Mouse (Mus musculus) heart, postnatal 25 days (tissue): ENCODE measurements around the gene Flt3l. TPM values are rescaled to one million over a fixed set of nuclear protein-coding genes. Genes with fewer than 3 reads are reported as not detected.

ENCODE experiments used
- DNase-seq: peaks from one replicate; pipeline ENCODE4 v3.0.0; 2022; ENCODE audit warnings: low spot score
- intact Hi-C: fragments of 180-260 bp; cut with DNase I; formaldehyde crosslinking; loops from one replicate; pipeline ENCODE4 v1.15.1; 2025
- total RNA-seq, 2 experiments: library from RNA; stranded (reverse); gene quantifications; 2 replicates each; pipeline ENCODE4 v1.2.3; 2021

Gene Flt3l
- total RNA-seq, 2 experiments from 2014 or later: 5.3 to 15.0 TPM

DNA sequence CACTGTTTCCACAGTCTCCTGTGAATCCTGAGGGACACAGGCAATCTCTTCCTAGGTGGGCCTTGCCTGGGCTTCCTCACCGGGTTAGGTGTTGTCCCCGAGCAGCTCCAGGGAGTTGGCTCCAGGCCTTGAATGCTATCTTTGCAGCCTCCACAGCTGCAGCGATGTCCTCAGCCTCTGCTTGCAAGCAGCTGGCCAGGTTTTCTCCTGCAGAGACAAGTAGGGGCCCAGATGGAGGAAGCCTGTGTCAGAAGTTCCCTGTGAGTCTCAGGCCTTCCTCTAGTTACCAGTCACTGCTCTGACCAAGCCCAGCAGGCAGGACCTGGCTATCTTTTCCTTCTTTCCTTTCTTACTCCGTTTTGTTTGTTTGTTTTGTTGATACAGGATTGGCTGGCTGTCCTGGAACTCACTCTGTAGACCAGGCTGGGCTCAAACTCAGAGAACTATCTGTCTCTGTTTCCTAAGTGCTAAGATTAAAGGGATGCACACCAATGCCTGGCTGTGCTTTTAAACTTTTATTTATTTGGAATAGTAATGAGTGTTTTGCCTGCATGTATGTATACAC lies 12.4 kb upstream of the Flt3l start:
- intact Hi-C loops: no loop called here
- no peak for DNase-seq

DNA sequence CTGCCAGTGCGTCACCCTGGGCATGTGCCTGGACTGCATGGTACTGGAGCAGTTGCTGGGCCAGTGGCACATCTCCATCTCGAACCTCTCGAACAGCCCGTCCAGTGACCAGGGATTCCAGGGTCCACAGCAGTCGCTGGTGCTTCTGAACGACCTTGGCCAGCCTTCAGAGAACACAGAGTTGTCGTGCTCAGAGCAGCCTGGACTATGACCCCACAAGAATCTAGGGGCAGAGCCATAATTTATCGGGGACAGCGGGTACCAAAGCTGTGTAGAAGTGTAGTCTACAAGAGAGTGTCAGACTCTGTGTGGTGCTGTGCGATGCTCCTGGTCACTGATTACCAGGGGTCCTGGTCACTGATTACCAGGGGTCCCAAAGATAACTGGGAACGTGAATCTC lies 11.7 kb upstream of the Flt3l start:
- no peak for DNase-seq
- intact Hi-C loops: no loop called here

DNA sequence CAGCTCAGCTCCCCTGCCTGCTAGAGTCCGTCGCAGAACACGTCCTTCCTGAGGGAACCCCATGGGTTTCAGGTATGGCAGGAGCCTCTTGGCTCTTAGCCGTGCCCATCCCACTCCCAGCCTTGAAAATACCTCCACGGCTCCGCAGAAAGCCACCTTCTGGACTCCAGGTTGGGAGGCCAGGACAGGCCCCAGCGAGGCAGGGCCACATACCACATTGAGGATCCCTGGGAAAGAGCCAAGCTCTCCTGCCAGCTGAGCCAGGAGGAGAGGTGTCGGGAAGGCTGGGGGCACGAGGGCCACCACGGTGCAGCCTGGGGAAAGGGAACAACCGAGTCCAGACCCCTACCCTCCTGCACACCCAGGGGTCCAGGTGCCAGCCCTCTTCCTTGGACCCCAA lies 11.0 kb upstream of the Flt3l start:
- intact Hi-C loops: no loop called here
- no peak for DNase-seq

DNA sequence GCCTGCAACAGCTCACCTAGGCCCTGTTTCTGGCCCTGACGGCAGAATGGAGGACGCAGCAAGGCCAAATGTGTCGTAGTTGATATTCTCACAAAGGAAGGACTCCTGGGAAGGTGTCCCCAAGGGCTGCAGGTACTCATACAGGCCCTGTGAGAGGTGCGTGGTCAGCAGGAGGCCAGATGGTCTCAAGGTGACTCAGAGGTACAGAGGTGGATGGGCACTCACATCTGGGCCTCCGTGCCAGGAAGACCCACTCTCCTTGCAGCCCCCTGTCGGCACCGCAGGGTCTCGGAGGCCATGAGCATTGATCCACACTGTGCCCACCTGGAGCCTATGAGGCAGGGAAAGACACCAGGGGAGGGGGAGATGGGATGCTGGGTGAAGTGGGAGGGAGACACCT lies 9.2 kb upstream of the Flt3l start:
- no peak for DNase-seq
- intact Hi-C loops: no loop called here

DNA sequence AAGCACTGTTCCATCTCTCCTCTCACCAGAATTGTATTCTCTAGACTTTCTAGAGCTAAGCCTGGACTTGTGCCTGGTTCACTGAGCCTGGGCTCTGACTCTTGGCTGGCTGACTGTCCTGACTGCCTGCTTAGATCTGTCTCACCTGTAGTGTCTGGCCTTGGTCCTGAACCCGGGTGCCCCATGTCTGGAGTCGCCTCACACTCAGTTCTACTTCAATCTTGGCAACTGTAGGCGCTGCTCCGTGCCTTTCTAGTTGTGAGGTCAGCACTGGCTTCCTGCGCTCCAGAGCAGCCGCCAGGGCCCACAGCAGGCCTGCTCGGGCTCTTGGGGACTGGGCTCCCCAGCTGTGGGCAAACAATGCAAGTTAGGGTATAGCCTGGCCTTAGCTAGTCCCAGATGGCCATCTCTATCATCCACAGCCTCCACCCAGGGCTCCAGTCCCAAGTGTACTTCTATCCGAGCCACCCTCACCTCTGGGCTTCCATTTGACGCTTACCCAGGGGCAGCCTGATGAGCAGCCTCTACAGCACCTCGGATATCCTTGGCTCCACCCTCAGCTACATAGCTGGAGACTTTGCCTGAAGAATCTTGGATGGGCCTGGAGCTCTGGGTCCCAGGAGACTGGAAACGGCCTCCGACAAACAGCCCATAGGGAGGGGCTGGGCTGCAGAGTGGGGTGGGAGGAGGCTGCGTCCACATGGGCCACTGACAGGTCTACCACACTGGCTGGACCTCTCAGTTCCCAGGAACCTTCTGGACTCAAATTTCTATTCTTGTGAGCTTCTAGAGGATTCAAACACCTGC lies 8.3 kb upstream of the Flt3l start:
- no peak for DNase-seq
- intact Hi-C loops: no loop called here

DNA sequence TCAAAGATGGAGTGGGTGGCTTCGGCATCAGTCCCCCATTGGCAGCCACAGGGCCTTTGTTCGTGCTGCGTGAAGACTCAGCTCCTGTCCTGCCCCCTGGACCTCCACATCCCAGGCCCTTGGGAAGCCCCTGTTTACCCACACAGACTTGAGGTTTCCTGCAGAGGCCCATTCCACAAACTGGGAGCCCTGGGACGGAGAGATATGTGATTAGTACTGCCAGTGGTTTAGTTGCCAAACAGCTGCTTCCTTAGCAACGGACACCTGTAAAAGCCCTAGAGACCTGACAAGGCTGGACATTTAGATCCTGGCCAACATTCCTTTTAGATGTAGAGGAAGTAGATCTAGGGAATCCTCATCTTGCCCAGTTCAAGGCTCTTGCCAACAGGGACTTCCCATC lies 5.7 kb upstream of the Flt3l start:
- intact Hi-C loops: no loop called here
- DNase-seq: no peak

DNA sequence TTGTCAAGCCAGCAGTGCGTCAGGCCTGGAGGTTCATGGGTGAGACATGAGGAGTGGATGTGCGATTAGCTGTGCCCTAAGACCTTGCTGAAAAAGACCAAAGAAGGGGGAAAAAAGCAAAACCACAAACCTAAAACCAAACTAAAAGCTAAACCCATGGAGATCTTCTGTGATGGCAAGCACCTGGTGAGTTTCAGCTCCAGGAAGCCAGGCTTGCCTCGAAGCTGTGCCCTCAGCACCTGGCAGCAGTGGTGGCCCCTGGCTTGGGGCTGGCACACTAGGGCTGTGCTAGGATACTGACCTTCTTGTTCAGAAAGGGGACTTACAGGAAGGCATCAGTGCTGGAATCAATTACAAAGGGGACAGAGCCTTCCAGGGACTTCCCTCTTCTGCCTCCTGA lies 5.1 kb upstream of the Flt3l start:
- intact Hi-C loops: no loop called here

DNA sequence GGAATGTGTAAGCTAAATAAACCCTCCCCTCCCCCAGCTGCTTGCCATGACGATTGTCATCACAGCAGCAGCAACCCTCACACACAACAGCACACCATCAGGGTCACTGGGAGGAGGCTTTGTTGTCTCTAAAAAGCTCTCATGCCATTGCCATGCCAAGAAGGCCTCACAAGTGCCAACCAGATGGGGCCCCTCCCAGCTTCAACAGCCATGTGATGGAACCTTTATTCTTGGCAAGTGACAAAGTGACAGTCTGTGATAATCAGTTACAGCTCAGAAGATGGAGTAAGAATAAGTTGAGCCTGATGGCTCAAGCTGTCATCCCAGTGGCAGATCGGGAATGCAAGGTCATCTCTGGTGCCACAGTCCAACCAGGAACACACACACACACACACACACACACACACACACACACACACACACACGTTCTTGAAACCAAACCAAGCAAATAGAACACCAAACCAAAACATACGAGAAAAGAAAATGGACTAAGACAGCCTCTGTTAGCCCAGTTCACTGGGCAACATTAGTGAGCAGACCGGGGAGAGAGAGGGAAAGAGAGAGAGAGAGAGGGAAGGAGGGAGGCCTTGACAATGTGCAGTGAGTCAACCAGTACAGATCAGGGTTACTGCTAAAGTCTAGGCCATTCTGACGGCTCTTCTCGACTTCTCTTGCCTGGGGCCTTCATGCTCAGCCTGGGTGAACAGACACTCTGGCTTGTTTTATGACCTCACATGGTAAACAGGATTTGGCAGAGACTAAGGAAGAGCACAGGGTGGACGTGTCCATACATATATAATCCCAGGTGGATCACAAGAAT lies 3.9 kb upstream of the Flt3l start:
- intact Hi-C loops: no loop called here
- no peak for DNase-seq

More for the DNA sequence above, 5.1 kb upstream of the Flt3l start:
- no peak for DNase-seq

DNA sequence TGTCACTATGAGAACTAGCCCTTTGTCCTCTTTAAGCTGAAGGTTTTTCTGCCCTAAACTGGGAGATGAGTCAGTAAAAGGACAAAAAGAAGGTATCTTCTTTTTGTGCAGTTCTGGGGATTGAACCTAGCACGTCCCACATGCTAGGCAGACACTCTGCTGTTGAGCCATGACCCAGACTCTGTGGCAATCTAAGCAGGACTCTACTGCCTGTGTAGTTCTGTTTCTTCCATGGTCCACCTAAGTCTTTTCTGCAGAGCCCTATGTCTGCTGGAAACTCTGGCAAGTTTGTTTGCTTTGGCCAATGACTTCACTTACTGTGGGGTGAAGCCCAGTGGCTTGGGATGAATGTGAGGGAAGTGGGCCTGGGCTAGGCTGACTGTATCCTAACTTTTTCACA lies 2.2 kb upstream of the Flt3l start:
- intact Hi-C loops: no loop called here
- no peak for DNase-seq

DNA sequence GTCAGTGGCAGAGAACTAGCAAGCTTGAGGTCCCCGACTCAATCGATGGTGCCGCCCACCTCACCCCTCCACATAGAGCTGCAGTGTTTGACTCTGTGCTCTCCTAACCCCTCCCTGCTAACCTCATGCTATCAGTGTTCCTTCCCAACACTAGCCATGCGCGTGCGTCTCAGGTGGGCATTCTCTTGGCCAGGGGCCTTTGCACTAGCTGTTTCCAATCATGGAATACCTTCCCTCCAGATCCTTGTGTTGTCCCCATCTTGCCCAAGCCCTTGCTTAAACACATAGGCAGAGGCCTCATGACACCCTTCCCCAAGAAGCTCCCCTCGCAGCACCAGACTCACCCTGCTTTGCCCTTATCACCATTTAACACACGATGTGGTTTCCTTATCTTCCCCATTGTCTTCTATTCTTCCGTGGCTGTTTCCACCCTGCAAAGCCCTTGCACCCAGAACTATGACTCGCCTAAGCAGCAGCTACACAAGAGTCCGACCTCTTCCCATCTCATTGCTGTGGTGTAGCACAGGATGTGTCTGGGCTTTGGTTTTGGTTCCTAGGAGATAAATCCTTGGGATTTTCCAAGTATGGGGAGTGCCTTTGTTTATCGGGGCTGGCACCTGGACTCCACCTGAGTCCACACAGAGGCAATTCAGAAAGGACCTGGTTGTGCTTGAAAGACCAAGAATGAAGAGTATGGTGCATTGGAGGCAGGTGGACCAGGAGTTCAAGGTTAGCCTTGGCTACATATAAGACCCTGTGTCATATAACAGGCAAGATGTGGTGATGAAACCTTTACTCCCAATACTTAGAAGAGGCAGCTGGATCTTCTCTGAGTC lies 1.2 kb upstream of the Flt3l start:
- no peak for DNase-seq
- intact Hi-C loops: no loop called here

DNA sequence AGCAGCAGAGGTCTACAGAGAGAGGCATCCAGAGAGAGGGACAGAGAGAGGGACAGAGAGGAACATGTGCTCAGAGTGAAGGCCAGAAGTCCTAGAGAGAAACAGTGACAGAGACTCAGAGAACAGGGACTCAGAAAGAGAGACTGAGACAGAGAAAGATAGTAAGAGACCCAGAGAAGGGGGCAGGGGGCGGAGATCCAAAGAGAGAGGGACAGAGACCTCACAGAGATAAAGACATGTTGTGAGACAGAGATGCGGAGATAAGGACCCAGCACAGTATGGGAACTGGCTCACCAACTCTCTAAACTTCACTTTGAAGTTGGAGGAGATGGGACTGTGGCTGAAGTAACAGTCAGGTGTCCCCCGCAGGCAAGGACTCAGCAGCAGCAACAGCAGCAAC lies 862 bp downstream of the Flt3l start:
- intact Hi-C loops: no loop called here
- no peak for DNase-seq

DNA sequence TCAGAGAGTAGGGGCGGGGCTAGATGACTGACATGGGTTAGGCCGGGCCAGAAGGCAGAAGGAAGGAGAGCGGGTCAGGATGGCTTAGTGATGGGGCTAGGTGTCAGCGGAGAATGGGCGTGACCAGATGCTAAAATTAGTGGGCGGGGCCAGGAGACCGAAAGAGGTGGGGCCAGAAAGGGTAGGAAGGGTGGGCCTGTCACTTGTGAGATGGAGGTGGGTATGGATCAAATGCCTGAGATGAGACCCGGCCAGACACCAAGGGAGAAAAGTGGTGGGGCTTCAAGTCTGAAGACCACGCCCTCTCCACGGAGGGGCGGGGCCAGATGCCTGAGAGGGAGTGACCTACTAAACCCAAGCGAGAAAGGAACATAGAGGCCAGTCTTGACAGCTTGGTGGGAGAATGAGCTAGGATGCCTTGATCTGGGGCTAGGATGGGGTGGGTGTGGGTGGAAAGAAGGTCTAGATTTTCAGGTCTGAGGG lies 1.6 kb downstream of the Flt3l start:
- no peak for DNase-seq
- intact Hi-C loops: no loop called here

DNA sequence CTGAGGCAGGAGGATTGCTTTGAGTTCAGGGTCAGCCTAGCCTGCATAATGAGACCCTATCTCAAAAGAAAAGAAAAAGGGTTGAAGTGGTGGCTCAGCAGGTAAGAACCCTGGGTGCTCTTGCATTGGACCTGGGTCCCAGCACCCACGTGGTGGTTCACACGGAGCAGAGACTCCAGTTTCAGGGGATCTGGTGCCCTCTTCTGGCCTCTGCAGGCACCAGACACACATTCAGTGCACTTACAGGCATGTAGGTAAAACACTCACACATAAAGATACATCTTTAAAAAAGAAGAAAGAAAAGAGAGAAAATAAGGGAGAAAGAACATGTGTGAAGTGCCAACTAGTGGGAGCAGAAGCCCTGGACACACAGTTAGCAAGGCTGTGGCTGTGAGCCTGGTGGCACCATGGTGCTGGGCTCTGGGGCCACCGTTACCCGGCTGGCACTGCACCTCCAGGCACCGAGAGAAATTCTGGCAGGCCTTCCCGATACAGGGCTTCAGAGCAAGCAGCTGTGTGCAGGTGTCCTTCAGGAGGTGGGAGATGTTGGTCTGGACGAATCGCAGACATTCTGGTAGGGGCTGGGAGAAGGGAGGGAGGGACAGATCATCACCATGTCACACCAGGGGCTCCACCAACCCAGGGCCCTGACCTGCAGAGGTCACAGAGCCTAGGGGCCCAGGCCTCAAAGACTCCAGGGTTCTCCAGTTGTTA lies 2.6 kb downstream of the Flt3l start:
- DNase-seq: no peak
- intact Hi-C loops: no loop called here

DNA sequence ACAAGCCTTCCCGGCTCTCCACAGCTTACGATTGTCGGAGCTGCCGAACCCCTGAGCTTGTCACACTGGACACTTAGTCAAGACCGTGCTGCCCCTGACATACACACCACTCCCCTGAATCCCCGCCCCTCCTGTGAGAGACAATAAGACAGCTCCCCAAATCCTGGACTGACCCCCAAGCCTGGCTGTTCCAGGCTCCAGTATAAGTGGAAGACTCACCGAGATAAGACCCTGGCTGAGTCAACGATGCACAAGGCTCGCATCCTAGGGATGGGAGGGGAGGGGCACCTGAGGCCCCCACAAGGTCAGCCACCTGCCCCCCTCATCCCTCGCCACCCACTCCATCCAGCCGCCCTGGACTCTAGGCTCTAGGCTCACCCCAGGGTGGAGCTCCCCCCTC lies 4.4 kb downstream of the Flt3l start:
- intact Hi-C loops: no loop called here
- no peak for DNase-seq

DNA sequence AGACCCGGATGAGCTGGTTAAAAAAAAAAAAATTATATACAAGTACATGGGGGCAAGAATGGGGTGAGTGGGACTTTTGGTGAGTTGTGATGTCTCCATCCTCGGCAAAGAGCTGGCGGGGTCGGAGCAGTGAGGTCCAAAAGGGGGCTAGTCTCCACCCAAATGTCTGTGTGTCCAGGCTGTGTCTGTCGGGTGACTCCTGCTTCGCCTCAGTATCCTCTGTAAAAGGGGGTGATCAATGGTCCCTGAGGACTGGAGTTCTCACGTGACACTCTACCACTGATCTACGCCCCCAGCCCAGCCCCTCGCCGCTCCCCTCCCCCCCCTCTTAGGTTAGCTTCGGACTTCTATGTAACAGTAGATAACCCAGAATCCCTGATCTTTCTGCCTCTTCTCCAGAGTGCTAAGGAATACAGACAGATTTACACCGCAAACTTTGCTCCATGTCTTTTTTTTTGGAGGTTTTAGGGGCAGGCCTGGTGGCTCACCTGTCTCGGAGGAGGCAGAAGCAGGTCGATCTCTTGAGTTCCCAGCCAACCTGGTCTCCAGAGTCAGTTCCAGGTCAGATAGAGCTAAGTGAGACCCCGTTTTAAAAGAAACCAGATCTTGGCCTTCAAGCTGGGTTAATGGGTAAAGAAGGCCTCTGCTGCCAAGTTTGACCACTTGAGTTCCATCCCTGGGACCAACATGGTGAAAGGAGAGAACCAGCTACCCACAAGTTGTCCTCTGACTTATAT lies 6.3 kb downstream of the Flt3l start:
- intact Hi-C loops: loop anchor here (5.0 kb wide), 1 partner anchor 143 kb away; the partner anchor contains the start of gene Prmt1
- DNase-seq: no peak

DNA sequence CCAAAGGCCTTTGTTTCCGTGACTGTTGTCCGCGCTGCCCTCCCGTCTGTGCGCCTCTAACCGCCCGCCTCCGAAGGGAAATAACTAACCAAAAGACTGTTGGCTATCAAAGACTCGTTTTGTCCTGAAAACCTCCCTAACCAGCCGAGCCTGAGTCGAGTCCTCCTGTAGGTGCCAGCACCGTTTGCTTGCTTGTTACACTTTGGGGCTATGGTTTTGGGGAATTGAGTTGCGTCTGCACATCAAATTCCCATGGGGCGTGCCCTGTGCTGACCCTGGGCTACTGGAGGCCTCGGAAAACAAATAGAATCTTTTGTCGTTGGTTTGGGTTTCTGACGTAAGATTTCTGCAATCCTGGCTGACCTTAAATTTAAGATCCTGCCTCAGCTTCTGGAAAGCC lies 6.9 kb downstream of the Flt3l start:
- no peak for DNase-seq
- intact Hi-C loops: loop anchor here (5.0 kb wide), 1 partner anchor 142 kb away; the partner anchor contains the start of gene Prmt1

DNA sequence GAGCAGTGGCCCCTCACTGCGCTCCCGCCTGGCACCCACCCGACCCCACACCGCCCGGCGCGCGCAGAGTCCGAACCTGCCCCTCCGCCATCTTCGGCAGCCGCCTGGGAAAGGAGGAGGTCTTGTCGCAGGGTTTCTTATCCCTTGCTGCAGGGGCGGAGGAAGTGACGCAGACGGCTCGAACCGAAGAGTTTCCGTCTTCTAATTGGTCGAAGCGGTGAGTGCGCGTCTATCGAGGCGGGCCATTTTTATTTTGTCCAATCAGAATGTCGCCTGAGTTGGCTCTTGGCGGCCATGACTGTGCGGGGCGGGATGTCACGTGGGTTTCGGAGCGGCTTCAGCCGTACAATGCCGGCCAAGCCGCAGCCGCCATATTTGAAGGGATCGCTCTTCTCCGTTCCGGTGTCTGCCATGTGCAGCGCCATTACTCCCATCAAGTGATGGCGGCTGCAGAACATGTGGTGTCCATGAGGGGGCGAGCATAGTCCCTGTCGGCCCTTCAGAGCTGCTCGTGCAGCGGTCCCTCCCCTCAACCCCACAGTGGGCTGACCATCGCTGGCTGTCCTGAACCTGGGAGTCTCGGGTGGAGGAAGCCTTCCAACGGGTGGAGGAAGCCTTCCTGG lies 7.5 kb downstream of the Flt3l start, which contains the start of gene Rpl13a:
TSS of gene Rpl13a (minus strand) at position 138 of the 623 bp plus-strand sequence.
- intact Hi-C loops: loop anchor here (5.0 kb wide), 1 partner anchor 141 kb away; the partner anchor contains the start of gene Prmt1
- peak; percentile 99 for DNase-seq

DNA sequence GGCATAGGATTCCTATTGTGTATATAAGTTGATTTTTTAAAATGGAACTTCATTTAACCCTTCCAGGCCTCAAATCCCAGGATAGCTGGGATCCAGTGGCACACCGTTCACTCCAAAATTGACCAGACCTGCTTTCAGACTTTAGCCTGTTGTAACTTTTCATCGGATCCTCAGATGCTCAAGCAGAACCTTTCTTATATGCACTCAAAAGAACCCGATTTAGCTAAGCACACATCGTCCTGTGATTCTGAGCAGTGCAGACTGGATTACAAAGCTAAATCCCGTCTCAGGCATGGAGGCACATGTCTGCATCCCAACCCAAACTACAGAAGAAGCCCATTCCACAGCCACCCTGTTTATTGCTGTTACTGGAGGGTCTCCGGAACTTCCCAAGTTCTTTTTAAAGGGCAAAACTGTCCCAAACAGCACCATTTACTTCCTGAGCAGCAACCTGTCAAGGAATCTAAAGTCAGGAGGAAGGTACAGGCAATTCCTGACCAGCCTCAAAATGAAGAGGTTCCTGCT lies 8.5 kb downstream of the Flt3l start:
- intact Hi-C loops: loop anchor here (5.0 kb wide), 1 partner anchor 140 kb away; the partner anchor contains the start of gene Prmt1
- DNase-seq: no peak
